Mouse (Mus musculus) forebrain, embryonic 16.5 days (tissue): ENCODE data around the gene Mccc1. TPM values are rescaled to one million over a fixed set of nuclear protein-coding genes. Genes with fewer than 3 reads are reported as not detected.

Experiments
- polyA plus RNA-seq: library from polyadenylated mRNA; unstranded; fragments of >200 nt; fragmentation: Nextera tagmentation; extraction: Ambion mirVana; gene quantifications from 2 replicates; pipeline ENCODE4 v1.2.1, GENCODE M21; 2015

Gene Mccc1
- polyA plus RNA-seq, 1 experiment from 2014 or later: 34.9 TPM

Other genes starting within 250 kb of the Mccc1 start
- 34.4 and 36.9 TPM in 2 replicates for gene Atp11b, start 246.6 kb downstream of the Mccc1 start, polyA plus RNA-seq
- gene Dcun1d1, start 63.2 kb downstream of the Mccc1 start, polyA plus RNA-seq: 121 and 131 TPM in 2 replicates
- gene Ccdc144b, start 52.9 kb upstream of the Mccc1 start, polyA plus RNA-seq: not detected in 2 replicates
- 103 and 106 TPM in 2 replicates for gene Acad9, start 65.3 kb upstream of the Mccc1 start, polyA plus RNA-seq
- 14.8 and 15.1 TPM in 2 replicates for gene D3Ertd254e, start 150.3 kb upstream of the Mccc1 start, polyA plus RNA-seq
- gene Qrfpr, start 221.6 kb upstream of the Mccc1 start, polyA plus RNA-seq: 1.7 and 2.2 TPM in 2 replicates